Mouse (Mus musculus) cerebellum, postnatal 14 days (tissue): Measurements from ENCODE around the gene Zfhx3.

Experiments used
- DNase-seq, 2 experiments: peaks; one replicate each; pipeline ENCODE4 v3.0.0; 2021; ENCODE audit warnings: mixed read lengths in 2 of 2

The Zfhx3 gene

GRCm38 (mm10) chr8:108869935-108870334 is 927.5 kb downstream of the Zfhx3 start:
- no peak for DNase-seq

DNA sequence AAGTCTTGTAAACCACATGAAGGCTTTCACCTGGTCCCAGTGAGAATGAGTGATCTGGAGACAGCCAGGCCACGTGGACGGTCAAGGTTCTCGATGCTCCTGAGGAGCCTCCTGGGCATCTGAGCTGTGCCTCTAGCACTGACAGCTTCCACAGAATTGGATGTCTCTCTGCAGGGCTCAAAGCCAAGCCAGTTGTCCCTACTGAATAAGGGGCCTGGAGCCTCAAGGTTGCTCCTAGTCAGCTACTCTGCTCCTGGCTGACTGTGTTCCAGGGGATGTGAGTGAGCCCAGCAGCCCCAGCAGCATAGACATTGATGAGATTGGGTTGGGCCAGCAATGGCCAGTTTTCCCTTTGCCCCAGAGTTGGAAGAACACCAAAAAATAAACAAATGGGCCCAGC is 927.9 kb downstream of the Zfhx3 start:
- no peak for DNase-seq

DNA sequence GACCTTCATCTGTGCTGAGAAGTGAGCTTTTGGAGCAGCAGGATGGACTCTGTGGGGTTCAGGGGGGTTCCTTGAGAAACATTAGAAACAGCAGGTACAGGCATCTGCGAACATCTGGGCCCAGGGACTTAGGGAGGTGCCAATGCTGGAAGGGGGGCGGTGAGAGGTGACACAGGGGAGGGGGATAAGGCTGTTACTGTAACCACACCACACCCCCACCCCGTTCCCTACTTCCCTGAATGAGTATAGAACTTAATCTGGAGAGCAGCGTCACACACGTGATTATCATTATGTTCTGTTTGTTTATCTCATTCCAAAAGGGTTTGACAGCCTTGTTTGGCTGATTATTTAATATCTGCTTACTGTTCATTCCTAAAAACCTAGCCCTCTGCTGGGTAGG is 933.3 kb downstream of the Zfhx3 start:
- DNase-seq: no peak

GRCm38 (mm10) chr8:108880101-108880500 is 937.7 kb downstream of the Zfhx3 start:
- no peak for DNase-seq

- DNase-seq: peak; percentile 47 to 49
Observed at GRCm38 (mm10) chr8:108881336-108881735, 938.9 kb downstream of the Zfhx3 start.

- DNase-seq: peak in 1 of 2 experiments; percentile 25
Observed at GRCm38 (mm10) chr8:108882073-108882472, 939.6 kb downstream of the Zfhx3 start.

GRCm38 (mm10) chr8:108883381-108883780 is 940.9 kb downstream of the Zfhx3 start:
- DNase-seq: peak in 1 of 2 experiments; percentile 18

GRCm38 (mm10) chr8:108884947-108885346 is 942.5 kb downstream of the Zfhx3 start:
- no peak for DNase-seq

GRCm38 (mm10) chr8:108885450-108885849 is 943.0 kb downstream of the Zfhx3 start:
- DNase-seq: peak; percentile 89 to 95

- DNase-seq: peak in 1 of 2 experiments; percentile 27
Observed at GRCm38 (mm10) chr8:108885861-108886260, 943.4 kb downstream of the Zfhx3 start.

- DNase-seq: peak; percentile 87 to 88
Observed at GRCm38 (mm10) chr8:108886599-108887255, 944.3 kb downstream of the Zfhx3 start.

DNA sequence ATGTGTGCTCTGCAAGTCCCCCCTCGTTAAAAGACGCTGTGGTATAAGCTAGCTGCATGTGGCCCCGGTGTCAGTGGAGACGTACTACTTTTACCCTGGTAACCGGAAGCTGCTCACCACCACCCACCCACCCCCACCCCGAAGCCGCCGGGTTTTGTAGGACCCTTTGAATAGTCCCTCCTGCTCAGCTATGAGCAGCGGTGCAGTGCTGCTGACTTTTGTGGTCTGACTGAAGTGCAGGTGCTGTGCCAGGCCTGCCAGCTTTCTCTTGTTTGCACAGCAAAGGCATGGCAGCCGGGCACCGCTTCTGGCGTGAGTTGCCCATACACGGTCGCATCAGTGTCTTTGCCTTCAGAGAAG is 944.8 kb downstream of the Zfhx3 start:
- peak in 1 of 2 experiments; percentile 24 for DNase-seq

DNA sequence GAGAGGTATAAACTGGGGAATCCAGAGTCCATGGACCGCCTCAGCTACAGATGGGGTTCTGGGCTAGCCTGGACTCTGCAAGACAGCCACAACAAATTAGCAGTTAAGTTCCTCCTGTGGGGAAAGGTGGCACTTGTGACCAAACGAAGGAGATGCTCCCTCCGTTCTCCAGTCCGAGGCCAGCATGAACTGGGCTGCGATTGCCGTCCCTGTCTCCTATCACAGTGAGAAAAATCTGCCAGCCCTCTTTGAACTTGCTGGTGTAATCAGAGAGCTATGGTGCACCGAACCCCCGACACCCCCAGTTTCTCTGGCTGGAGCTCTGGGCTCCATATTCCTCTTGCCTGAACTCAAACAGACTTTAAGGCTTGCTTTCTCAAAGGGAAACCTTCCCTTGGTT is 945.4 kb downstream of the Zfhx3 start:
- DNase-seq: no peak

GRCm38 (mm10) chr8:108888924-108889323 is 946.5 kb downstream of the Zfhx3 start:
- DNase-seq: no peak

DNA sequence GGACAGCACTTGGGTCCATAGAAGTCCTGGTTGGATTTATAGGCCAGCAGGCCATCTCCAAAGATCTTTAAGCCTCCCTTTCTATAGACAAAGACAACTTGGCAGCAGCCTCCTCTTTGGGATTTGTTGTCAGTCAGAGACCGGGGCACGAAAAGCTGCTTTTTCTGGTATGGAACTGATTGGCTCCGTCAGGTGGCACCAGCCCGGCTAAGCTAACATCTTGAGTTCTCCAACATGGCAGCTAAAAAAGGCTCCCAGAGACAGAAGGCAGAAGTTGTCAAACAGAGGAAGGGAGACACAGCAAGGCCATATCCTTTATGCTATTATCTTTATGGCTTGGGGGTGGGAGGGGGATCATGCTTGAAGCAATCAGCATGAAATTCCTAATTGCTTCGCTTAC is 947.0 kb downstream of the Zfhx3 start:
- no peak for DNase-seq

GRCm38 (mm10) chr8:108894287-108894686 is 951.8 kb downstream of the Zfhx3 start:
- DNase-seq: no peak

- DNase-seq: peak; percentile 89 to 95
Observed at GRCm38 (mm10) chr8:108896468-108897346, 954.3 kb downstream of the Zfhx3 start.

GRCm38 (mm10) chr8:108897347-108898100 is 955.1 kb downstream of the Zfhx3 start:
- DNase-seq: peak; percentile 30 to 41

DNA sequence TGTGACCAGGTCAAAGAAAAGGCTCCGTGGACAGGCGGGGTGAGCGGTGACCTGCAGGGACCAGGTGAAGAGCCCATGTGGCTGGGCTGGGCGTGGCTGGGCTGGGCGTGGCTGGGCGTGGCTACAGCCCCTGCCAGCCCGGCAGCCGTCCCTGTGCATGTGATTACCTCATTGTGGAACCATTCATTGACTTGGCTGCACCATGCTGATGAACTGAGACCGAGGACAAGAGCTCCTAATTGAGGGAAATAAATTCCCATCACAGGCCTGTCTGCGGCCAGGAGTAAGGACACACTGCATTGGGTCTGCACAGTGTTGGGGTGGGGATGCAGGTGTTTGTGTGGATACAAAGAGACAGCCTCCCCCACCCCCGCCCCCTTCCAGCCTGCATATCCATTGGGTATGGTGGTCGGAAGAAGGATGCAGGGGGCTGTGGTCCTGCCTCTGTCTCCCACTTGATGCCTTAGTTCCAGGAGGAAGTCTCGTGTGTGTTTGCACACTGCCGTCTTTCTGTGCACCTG is 956.9 kb downstream of the Zfhx3 start:
- DNase-seq: no peak

- DNase-seq: no peak
Observed at GRCm38 (mm10) chr8:108900541-108900940, 958.1 kb downstream of the Zfhx3 start.

DNA sequence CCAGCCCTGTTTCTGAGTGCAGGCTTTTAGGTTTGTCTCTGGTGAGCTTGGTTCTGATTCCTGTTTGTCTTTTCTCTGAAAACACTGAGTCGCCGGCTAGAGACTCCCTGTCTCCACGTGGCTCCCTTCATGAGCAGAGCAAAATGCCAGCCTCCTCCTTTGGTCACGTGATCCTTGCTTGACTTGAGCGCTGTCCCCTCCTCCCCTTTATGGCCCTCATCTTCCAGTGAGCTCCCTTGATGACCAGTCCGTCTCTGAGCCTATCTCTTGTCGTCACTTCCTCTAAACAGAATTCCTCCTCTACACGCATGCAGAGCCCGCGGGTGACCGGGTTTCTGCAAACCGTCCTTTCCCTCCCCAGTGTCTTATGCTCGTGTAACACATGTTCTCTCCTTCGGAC is 958.8 kb downstream of the Zfhx3 start:
- no peak for DNase-seq

- DNase-seq: no peak
Observed at GRCm38 (mm10) chr8:108903550-108903949, 961.1 kb downstream of the Zfhx3 start.
